Mouse (Mus musculus) liver, embryonic 16.5 days (tissue): ENCODE results near the gene Phlda2. TPM values are rescaled to one million over a fixed set of nuclear protein-coding genes. Genes with fewer than 3 reads are reported as not detected.

Source experiments
- ATAC-seq: fragments of 200-750 bp; cut with Nextera tagmentation; 2 replicates; pipeline ENCODE4 v1.8.0; 2017; ENCODE audit warnings: low read depth, mild to moderate bottlenecking, moderate number of reproducible peaks, moderate library complexity
- H3K27ac ChIP-seq: fragments of 300-500 bp; sonication (generic); 2 replicates; pipeline ENCODE4 v1.5.1; 2014; ENCODE audit warnings: mild to moderate bottlenecking, low read length
- H3K27me3 ChIP-seq: fragments of 300-500 bp; sonication (generic); 2 replicates; pipeline ENCODE4 v1.6.1; 2014; ENCODE audit warnings: low read depth, low read length, mixed read lengths; ENCODE audit not compliant: control insufficient read depth, insufficient read depth
- H3K36me3 ChIP-seq: fragments of 300-500 bp; sonication (generic); 2 replicates; pipeline ENCODE4 v1.6.1; 2014; ENCODE audit warnings: mild to moderate bottlenecking; ENCODE audit not compliant: control insufficient read depth, insufficient read depth
- H3K4me1 ChIP-seq: fragments of 300-500 bp; sonication (generic); 2 replicates; pipeline ENCODE4 v1.6.1; 2014; ENCODE audit warnings: low read depth, low read length, mixed read lengths; ENCODE audit not compliant: control insufficient read depth
- H3K4me2 ChIP-seq: fragments of 300-500 bp; sonication (generic); 2 replicates; pipeline ENCODE4 v1.6.1; 2014; ENCODE audit warnings: low read depth, low read length, mixed read lengths
- H3K4me3 ChIP-seq: fragments of 300-500 bp; sonication (generic); 2 replicates; pipeline ENCODE4 v1.5.1; 2014; ENCODE audit warnings: low read depth, mild to moderate bottlenecking, low read length
- H3K9ac ChIP-seq: fragments of 300-500 bp; sonication (generic); 2 replicates; pipeline ENCODE4 v1.6.1; 2014; ENCODE audit warnings: low read depth, low read length
- H3K9me3 ChIP-seq: fragments of 300-500 bp; sonication (generic); replicated peaks from 2 replicates; pipeline ENCODE4 v1.6.1; 2016; ENCODE audit warnings: low read length; ENCODE audit not compliant: control insufficient read depth
- WGBS: fragments of 180-500 bp; shearing (Covaris S2); extraction: QIAGEN DNeasy Blood & Tissue Kit; methylation state at CpG from one replicate; pipeline ENCODE4 v1.1.7; 2014; ENCODE audit not compliant: insufficient replicate concordance; 5-methylcytosine and 5-hydroxymethylcytosine counted together
- polyA plus RNA-seq: library from polyadenylated mRNA; unstranded; fragments of >200 nt; fragmentation: Nextera tagmentation; extraction: Ambion mirVana; gene quantifications from 2 replicates; pipeline ENCODE4 v1.2.1, GENCODE M21; 2015

The Phlda2 gene
- polyA plus RNA-seq, 1 experiment from 2014 or later: 25.9 TPM

DNA sequence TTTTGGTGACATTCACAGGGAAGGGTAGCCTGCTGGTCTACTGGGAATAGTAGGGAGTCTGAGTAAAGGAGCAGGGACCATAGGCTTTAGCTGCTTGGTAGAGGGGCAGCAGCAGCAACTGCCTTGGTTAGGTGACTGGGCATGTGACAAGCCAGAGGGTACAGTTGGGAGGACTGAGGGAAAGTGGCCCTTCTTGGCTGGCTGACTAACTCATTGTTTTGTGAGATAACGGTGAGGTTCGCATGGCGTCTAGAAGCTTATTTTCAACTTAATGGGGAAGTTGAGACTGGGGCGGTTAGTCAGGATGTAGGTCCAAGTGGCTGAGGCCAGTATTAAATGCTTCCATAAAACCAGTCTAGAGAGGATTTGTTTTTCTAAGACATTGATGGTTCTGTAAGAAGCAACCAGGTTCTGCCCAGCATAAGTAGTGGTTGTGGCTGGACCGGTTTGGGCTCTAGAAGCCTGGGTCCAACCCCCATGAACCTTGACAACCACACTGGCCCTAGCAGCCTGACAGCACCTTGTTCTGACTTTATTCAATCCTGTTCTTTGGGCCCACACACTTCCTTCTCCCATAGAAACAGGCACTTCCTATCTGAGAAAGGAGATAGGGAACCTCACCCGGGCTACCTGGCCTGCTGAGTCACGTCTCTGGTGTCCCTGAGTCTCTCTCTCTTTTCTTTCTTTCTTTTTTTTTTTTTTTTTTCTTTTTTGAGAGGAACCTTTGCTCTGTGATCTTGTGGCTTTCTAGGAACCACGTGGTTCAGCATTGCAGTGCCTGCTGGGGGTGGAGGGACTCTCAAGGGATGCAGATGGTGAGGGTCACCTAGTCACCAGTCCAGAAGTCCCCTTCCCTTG is 7.6 kb downstream of the Phlda2 start:
- Histone ChIP-seq H3K4me1 (peaks cover 10% of the 10 kb centered on the region), H3K4me3 (no peak overlapping the region), H3K4me2 (no peak overlapping the region), H3K27me3 (no peaks in the 10 kb centered on the region; the same call in 1 of the 2 replicates), H3K9me3 (no peaks in the 10 kb centered on the region), H3K36me3 (no peaks in the 10 kb centered on the region), H3K27ac (no peak overlapping the region), H3K9ac (no peak overlapping the region)
- no peak for ATAC-seq
- WGBS: 18% methylated on average over 8 of the region's 8 CpGs

- Histone ChIP-seq H3K27ac (no peak overlapping the region), H3K36me3 (no peaks in the 10 kb centered on the region), H3K9me3 (no peaks in the 10 kb centered on the region), H3K27me3 (no peaks in the 10 kb centered on the region), H3K9ac (no peak overlapping the region), H3K4me3 (no peak overlapping the region), H3K4me1 (peaks cover 10% of the 10 kb centered on the region), H3K4me2 (no peak overlapping the region)
- WGBS: 58% methylated on average over 6 of the region's 6 CpGs
- no peak for ATAC-seq
Measured at GRCm38 (mm10) chr7:143493616-143494126, 9.3 kb downstream of the Phlda2 start.

- no peaks in the 10 kb centered on the region for H3K9me3 ChIP-seq
- no peak overlapping the region for H3K9ac ChIP-seq
- peak; percentile 83 for ATAC-seq
- H3K36me3 ChIP-seq: no peaks in the 10 kb centered on the region
- H3K4me3 ChIP-seq: no peak overlapping the region
- no peaks in the 10 kb centered on the region for H3K27me3 ChIP-seq
- WGBS: 46% methylated on average over 6 of the region's 6 CpGs
- no peak overlapping the region for H3K4me2 ChIP-seq
- no peaks in the 10 kb centered on the region for H3K4me1 ChIP-seq
- H3K27ac ChIP-seq: no peak overlapping the region
Measured at GRCm38 (mm10) chr7:143489735-143490134, 13.2 kb downstream of the Phlda2 start.

- peak; percentile 67 for ATAC-seq
- H3K27me3 ChIP-seq: no peaks in the 10 kb centered on the region; the same call in 1 of the 2 replicates
Measured at GRCm38 (mm10) chr7:143482541-143482940, 20.4 kb downstream of the Phlda2 start.

DNA sequence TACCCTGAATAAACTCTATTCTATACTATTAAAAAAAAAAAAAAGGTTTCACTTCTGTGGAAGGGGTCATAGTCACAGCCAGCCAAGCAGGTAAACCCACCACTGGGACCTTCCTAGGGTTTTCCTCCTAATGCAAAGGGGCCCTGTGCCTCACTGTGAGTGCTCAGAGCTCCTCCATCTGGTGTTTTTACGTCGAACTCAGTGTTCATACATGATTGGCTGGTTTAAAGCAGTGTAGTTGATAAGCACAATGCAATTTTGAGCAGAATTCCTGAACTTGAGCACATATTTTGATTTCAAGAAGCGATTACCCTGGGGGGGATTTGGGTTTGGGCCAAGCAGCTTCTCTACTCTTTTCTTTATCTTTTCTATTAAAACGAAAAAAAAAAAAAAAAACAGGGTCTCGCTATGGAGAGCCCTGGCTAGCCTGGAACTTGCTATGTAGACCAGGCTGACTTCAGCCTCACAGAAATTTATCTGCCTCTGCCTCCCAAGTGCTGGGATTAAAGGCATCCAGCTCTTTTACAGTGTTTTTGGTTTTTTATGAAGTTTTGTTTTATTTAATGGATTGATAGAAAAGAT is 21.1 kb downstream of the Phlda2 start:
- Histone ChIP-seq H3K4me1 (no peaks in the 10 kb centered on the region), H3K27me3 (no peaks in the 10 kb centered on the region; the same call in 1 of the 2 replicates), H3K9me3 (no peaks in the 10 kb centered on the region), H3K4me3 (no peak overlapping the region), H3K4me2 (no peak overlapping the region), H3K36me3 (no peaks in the 10 kb centered on the region), H3K9ac (no peak overlapping the region), H3K27ac (no peak overlapping the region)
- ATAC-seq: no peak
- WGBS: 35% methylated on average over 5 of the region's 5 CpGs

More at GRCm38 (mm10) chr7:143482541-143482940, 20.4 kb downstream of the Phlda2 start:
- H3K9ac ChIP-seq: no peak overlapping the region
- WGBS: 20% methylated on average over 6 of the region's 6 CpGs
- H3K27ac ChIP-seq: no peak overlapping the region
- no peaks in the 10 kb centered on the region for H3K9me3 ChIP-seq
- H3K4me2 ChIP-seq: no peak overlapping the region
- no peaks in the 10 kb centered on the region for H3K36me3 ChIP-seq
- H3K4me3 ChIP-seq: no peak overlapping the region
- H3K4me1 ChIP-seq: no peaks in the 10 kb centered on the region

DNA sequence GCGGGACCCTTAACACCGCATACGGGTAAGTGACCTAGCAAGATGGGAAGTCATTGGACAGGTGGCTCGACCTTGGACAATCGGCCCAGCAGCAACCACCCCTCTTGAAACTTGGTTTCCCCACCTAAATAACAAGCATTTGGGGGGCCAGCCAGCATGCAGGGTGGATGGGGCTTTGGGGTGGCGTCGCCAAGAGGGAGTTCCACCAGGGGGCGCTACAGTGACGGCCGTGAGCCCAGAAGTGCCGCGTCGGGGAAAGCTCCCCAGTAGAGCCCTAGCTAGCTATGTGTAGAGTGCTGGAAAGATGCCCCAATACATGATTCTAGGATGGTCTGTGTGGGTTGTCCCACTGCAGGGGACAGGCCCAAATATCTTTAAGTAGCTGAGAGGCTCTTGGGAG is 22.5 kb downstream of the Phlda2 start:
- no peak for ATAC-seq
- Histone ChIP-seq H3K4me3 (no peak overlapping the region), H3K9ac (no peak overlapping the region), H3K27me3 (no peaks in the 10 kb centered on the region; the same call in 1 of the 2 replicates), H3K4me1 (no peaks in the 10 kb centered on the region; the same call in 1 of the 2 replicates), H3K36me3 (no peaks in the 10 kb centered on the region), H3K4me2 (no peak overlapping the region), H3K9me3 (no peaks in the 10 kb centered on the region), H3K27ac (no peak overlapping the region)
- WGBS: 18% methylated on average over 13 of the region's 13 CpGs

GRCm38 (mm10) chr7:143477800-143478199 is 25.1 kb downstream of the Phlda2 start:
- Histone ChIP-seq H3K27ac (no peak overlapping the region), H3K9ac (no peak overlapping the region), H3K27me3 (no peaks in the 10 kb centered on the region; the same call in 1 of the 2 replicates), H3K9me3 (no peaks in the 10 kb centered on the region), H3K4me2 (no peak overlapping the region), H3K4me3 (no peak overlapping the region), H3K36me3 (no peaks in the 10 kb centered on the region), H3K4me1 (peaks cover 4% of the 10 kb centered on the region)
- ATAC-seq: no peak
- WGBS: 67% methylated on average over 5 of the region's 5 CpGs

DNA sequence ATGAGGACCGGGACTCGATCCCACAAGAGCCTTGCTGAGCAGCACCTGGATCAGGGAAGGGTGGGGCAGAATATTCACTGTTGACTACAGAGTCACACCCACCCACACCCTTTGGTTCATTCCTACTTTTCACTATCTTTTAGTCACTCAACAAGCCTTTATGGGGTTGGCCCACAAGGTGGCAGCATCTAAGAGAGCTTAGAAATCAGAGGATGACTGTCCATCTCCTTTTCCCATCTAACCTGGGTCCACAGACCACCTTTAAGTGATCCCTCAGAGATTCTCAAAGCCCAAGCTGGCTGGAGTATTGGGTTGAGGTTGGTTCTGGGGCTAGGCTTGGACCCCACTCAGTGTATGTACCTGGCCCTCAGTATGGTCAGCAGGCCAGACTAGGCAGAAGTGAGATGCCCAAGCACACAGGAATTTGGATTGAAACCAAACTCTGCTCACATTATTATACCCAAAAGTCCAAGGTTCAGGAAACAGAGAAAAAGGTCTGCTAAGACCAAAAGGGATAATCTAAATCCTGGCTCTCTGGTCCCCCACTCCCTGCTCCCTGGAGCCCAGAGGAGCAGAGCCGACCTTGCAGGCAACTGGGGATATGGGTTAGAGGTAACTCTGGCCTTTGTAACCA is 26.1 kb downstream of the Phlda2 start:
- 57% methylated on average over 3 of the region's 3 CpGs for WGBS
- Histone ChIP-seq H3K9ac (no peak overlapping the region), H3K27me3 (no peaks in the 10 kb centered on the region; the same call in 1 of the 2 replicates), H3K9me3 (no peaks in the 10 kb centered on the region), H3K4me2 (no peak overlapping the region), H3K4me3 (no peak overlapping the region), H3K4me1 (peaks cover 4% of the 10 kb centered on the region), H3K36me3 (no peaks in the 10 kb centered on the region), H3K27ac (no peak overlapping the region)
- no peak for ATAC-seq
